Mouse (Mus musculus) stomach, embryonic 14.5 days (tissue): Measurements from ENCODE around the gene Gm20388. TPM values are rescaled to one million over a fixed set of nuclear protein-coding genes. Genes with fewer than 3 reads are reported as not detected.

Source experiments
- ATAC-seq: fragments of 200-750 bp; cut with Nextera tagmentation; 2 replicates; pipeline ENCODE4 v1.8.0; 2017; ENCODE audit warnings: low read depth, moderate TSS enrichment; ENCODE audit not compliant: insufficient number of reproducible peaks, insufficient read depth, low FRiP score
- H3K27ac ChIP-seq: fragments of 300-500 bp; sonication (generic); 2 replicates; pipeline ENCODE4 v1.5.1; 2014; ENCODE audit warnings: mild to moderate bottlenecking, low read length, moderate library complexity, mixed read lengths
- H3K27me3 ChIP-seq: fragments of 300-500 bp; sonication (generic); 2 replicates; pipeline ENCODE4 v1.6.1; 2014; ENCODE audit warnings: low read length, control low read depth, mixed read lengths; ENCODE audit not compliant: control insufficient read depth, insufficient read depth
- H3K36me3 ChIP-seq: fragments of 300-500 bp; sonication (generic); 2 replicates; pipeline ENCODE4 v1.6.1; 2014; ENCODE audit warnings: mild to moderate bottlenecking, control low read depth, low read length, moderate library complexity, mixed read lengths; ENCODE audit not compliant: control insufficient read depth, insufficient read depth
- H3K4me1 ChIP-seq: fragments of 300-500 bp; sonication (generic); 2 replicates; pipeline ENCODE4 v1.6.1; 2014; ENCODE audit warnings: low read length, control low read depth, mixed read lengths; ENCODE audit not compliant: control insufficient read depth, insufficient read depth
- H3K4me2 ChIP-seq: fragments of 300-500 bp; sonication (generic); replicated peaks from 2 replicates; pipeline ENCODE4 v1.6.1; 2014; ENCODE audit warnings: low read depth, low read length, control low read depth
- H3K4me3 ChIP-seq: fragments of 300-500 bp; sonication (generic); 2 replicates; pipeline ENCODE4 v1.5.1; 2014; ENCODE audit warnings: low read depth, low read length, control low read depth
- H3K9ac ChIP-seq: fragments of 300-500 bp; sonication (generic); replicated peaks from 2 replicates; pipeline ENCODE4 v1.6.1; 2014; ENCODE audit warnings: low read depth, mild to moderate bottlenecking, control low read depth, low read length, moderate library complexity, mixed read lengths
- H3K9me3 ChIP-seq: fragments of 300-500 bp; sonication (generic); 2 replicates; pipeline ENCODE4 v1.6.1; 2016; ENCODE audit warnings: low read depth, low read length, control low read depth; ENCODE audit not compliant: control insufficient read depth
- WGBS: fragments of 180-500 bp; shearing (Covaris S2); extraction: QIAGEN DNeasy Blood & Tissue Kit; methylation state at CpG from one replicate; pipeline ENCODE4 v1.1.7; 2014; 5-methylcytosine and 5-hydroxymethylcytosine counted together
- polyA plus RNA-seq: library from polyadenylated mRNA; unstranded; fragments of >200 nt; fragmentation: Nextera tagmentation; extraction: Ambion mirVana; gene quantifications from 2 replicates; pipeline ENCODE4 v1.2.1, GENCODE M21; 2014

Gene Gm20388
- polyA plus RNA-seq, 1 experiment from 2014 or later, result 11.4 TPM

GRCm38 (mm10) chr8:120390598-120390997 is 480.0 kb downstream of the Gm20388 start:
- Histone ChIP-seq H3K27me3 (no peaks in the 10 kb centered on the region), H3K9me3 (no peaks in the 10 kb centered on the region), H3K27ac (no peak overlapping the region), H3K9ac (no peak overlapping the region), H3K4me3 (no peak overlapping the region), H3K36me3 (no peaks in the 10 kb centered on the region), H3K4me1 (0 out of 2 replicates have a peak, but pooled peaks cover 12% of the 10 kb centered on the region), H3K4me2 (no peak overlapping the region)
- ATAC-seq, result no peak
- WGBS, result 84% methylated on average over 7 of the region's 7 CpGs

GRCm38 (mm10) chr8:120391856-120392255 is 481.2 kb downstream of the Gm20388 start:
- no peaks in the 10 kb centered on the region for H3K36me3 ChIP-seq
- no peaks in the 10 kb centered on the region for H3K27me3 ChIP-seq
- no peak overlapping the region for H3K9ac ChIP-seq
- H3K4me1 ChIP-seq, result 0 out of 2 replicates have a peak, but pooled peaks cover 8% of the 10 kb centered on the region
- no peaks in the 10 kb centered on the region for H3K9me3 ChIP-seq
- no peak overlapping the region for H3K4me2 ChIP-seq
- WGBS, result 30% methylated on average over 21 of the region's 21 CpGs
- ATAC-seq, result no peak
- no peak overlapping the region for H3K27ac ChIP-seq
- H3K4me3 ChIP-seq, result no peak overlapping the region

- no peak overlapping the region for H3K9ac ChIP-seq
- no peak overlapping the region for H3K4me3 ChIP-seq
- H3K9me3 ChIP-seq, result no peaks in the 10 kb centered on the region
- WGBS, result 84% methylated on average over 11 of the region's 11 CpGs
- H3K36me3 ChIP-seq, result no peaks in the 10 kb centered on the region
- ATAC-seq, result no peak
- no peak overlapping the region for H3K4me2 ChIP-seq
- H3K4me1 ChIP-seq, result 0 out of 2 replicates have a peak, but pooled peaks cover 8% of the 10 kb centered on the region
- H3K27me3 ChIP-seq, result no peaks in the 10 kb centered on the region
- H3K27ac ChIP-seq, result no peak overlapping the region
These were observed 482.4 kb downstream of the Gm20388 start for GRCm38 (mm10) chr8:120393085-120393484.

GRCm38 (mm10) chr8:120393871-120394275 is 483.2 kb downstream of the Gm20388 start:
- Histone ChIP-seq H3K4me2 (no peak overlapping the region), H3K4me1 (0 out of 2 replicates have a peak, but pooled peaks cover 9% of the 10 kb centered on the region), H3K4me3 (no peak overlapping the region)

GRCm38 (mm10) chr8:120395892-120396291 is 485.3 kb downstream of the Gm20388 start:
- Histone ChIP-seq H3K9ac (no peak overlapping the region), H3K36me3 (no peaks in the 10 kb centered on the region), H3K4me3 (no peak overlapping the region), H3K4me1 (0 out of 2 replicates have a peak, but pooled peaks cover 18% of the 10 kb centered on the region), H3K27ac (no peak overlapping the region), H3K9me3 (no peaks in the 10 kb centered on the region), H3K27me3 (no peaks in the 10 kb centered on the region), H3K4me2 (no peak overlapping the region)
- WGBS, result 94% methylated on average over 3 of the region's 3 CpGs
- ATAC-seq, result no peak

More at GRCm38 (mm10) chr8:120393871-120394275, 483.2 kb downstream of the Gm20388 start:
- ATAC-seq, result no peak
- Histone ChIP-seq H3K9me3 (no peaks in the 10 kb centered on the region), H3K9ac (no peak overlapping the region), H3K27ac (no peak overlapping the region), H3K36me3 (no peaks in the 10 kb centered on the region), H3K27me3 (no peaks in the 10 kb centered on the region)
- WGBS, result 79% methylated on average over 9 of the region's 9 CpGs

GRCm38 (mm10) chr8:120396756-120397155 is 486.1 kb downstream of the Gm20388 start:
- Histone ChIP-seq H3K27ac (no peak overlapping the region), H3K27me3 (no peaks in the 10 kb centered on the region), H3K9ac (no peak overlapping the region), H3K36me3 (no peaks in the 10 kb centered on the region), H3K4me3 (no peak overlapping the region), H3K9me3 (no peaks in the 10 kb centered on the region), H3K4me1 (0 out of 2 replicates have a peak, but pooled peaks cover 17% of the 10 kb centered on the region), H3K4me2 (no peak overlapping the region)
- WGBS, result 65% methylated on average over 3 of the region's 3 CpGs
- ATAC-seq, result no peak

GRCm38 (mm10) chr8:120397444-120398411 is 487.1 kb downstream of the Gm20388 start:
- no peaks in the 10 kb centered on the region for H3K9me3 ChIP-seq
- H3K4me3 ChIP-seq, result no peak overlapping the region
- no peak overlapping the region for H3K27ac ChIP-seq
- H3K9ac ChIP-seq, result no peak overlapping the region
- H3K27me3 ChIP-seq, result no peaks in the 10 kb centered on the region
- 0 out of 2 replicates have a peak, but pooled peaks cover 14% of the 10 kb centered on the region for H3K4me1 ChIP-seq
- no peaks in the 10 kb centered on the region for H3K36me3 ChIP-seq
- no peak for ATAC-seq
- WGBS, result 53% methylated on average over 15 of the region's 15 CpGs
- no peak overlapping the region for H3K4me2 ChIP-seq

- H3K36me3 ChIP-seq, result no peaks in the 10 kb centered on the region
- H3K4me2 ChIP-seq, result peak overlapping the region; percentile 26; the same call in 1 of the 2 replicates
- no peaks in the 10 kb centered on the region for H3K9me3 ChIP-seq
- no peak overlapping the region for H3K27ac ChIP-seq
- 35% methylated on average over 33 of the region's 33 CpGs for WGBS
- ATAC-seq, result 0 out of 2 replicates have a peak, but pooled peaks have one; percentile 39
- 0 out of 2 replicates have a peak, but pooled peaks cover 9% of the 10 kb centered on the region for H3K4me1 ChIP-seq
- H3K4me3 ChIP-seq, result no peak overlapping the region
- no peak overlapping the region for H3K9ac ChIP-seq
- H3K27me3 ChIP-seq, result no peaks in the 10 kb centered on the region
These were observed 488.7 kb downstream of the Gm20388 start for GRCm38 (mm10) chr8:120399212-120399934.
